Mouse (Mus musculus) lung, adult 2 months (tissue): ENCODE measurements at regions not wholly inside any gene's neighbourhood (a gene's known extent, or its start where the extent isn't known, plus 50 kb on each side); places are given as distances from the start of the nearest gene placed in this dataset.

Experiments
- CTCF ChIP-seq: fragments of 200-500 bp; IDR thresholded peaks from 2 replicates; pipeline ENCODE4 v1.5.1; 2011; ENCODE audit warnings: mild to moderate bottlenecking, low read length, control low read depth; ENCODE audit not compliant: insufficient read depth
- POLR2A ChIP-seq: fragments of 200-500 bp; IDR thresholded peaks from 2 replicates; pipeline ENCODE4 v1.6.1; 2011; ENCODE audit warnings: low read depth, mild to moderate bottlenecking, control low read depth, low read length, borderline replicate concordance; ENCODE audit errors: extremely low read depth

GRCm38 (mm10) chr11:56760474-56760873 is 250.7 kb upstream of the Gria1 start:
- TF ChIP-seq POLR2A (no peak), CTCF (no peak)
